Mouse (Mus musculus) liver, postnatal 0 days (tissue): ENCODE measurements at regions not wholly inside any gene's neighbourhood (a gene's known extent, or its start where the extent isn't known, plus 50 kb on each side); places are given as distances from the start of the nearest gene placed in this dataset.

Experiments
- ATAC-seq: fragments of 200-750 bp; cut with Nextera tagmentation; 2 replicates; pipeline ENCODE4 v1.8.0; 2017; ENCODE audit warnings: mild to moderate bottlenecking, moderate library complexity
- DNase-seq: peaks from one replicate; pipeline ENCODE4 v3.0.0-alpha.2; 2016
- H3K27ac ChIP-seq: fragments of 300-500 bp; sonication (generic); 2 replicates; pipeline ENCODE4 v1.5.1; 2014; ENCODE audit warnings: antibody characterized with exemption, moderate library complexity, mild to moderate bottlenecking, low read depth
- H3K27me3 ChIP-seq: fragments of 300-500 bp; sonication (generic); 2 replicates; pipeline ENCODE4 v1.6.1; 2014; ENCODE audit warnings: low read length, control low read depth, mixed read lengths; ENCODE audit not compliant: insufficient read depth
- H3K36me3 ChIP-seq: fragments of 300-500 bp; sonication (generic); replicated peaks from 2 replicates; pipeline ENCODE4 v1.6.1; 2014; ENCODE audit warnings: mild to moderate bottlenecking, control low read depth, low read length, moderate library complexity, mixed read lengths; ENCODE audit not compliant: insufficient read depth
- H3K4me1 ChIP-seq: fragments of 300-500 bp; sonication (generic); 2 replicates; pipeline ENCODE4 v1.6.1; 2014; ENCODE audit warnings: antibody characterized with exemption, mild to moderate bottlenecking, control low read depth; ENCODE audit not compliant: insufficient read depth
- H3K4me2 ChIP-seq: fragments of 300-500 bp; sonication (generic); 2 replicates; pipeline ENCODE4 v1.6.1; 2014; ENCODE audit warnings: low read depth, mild to moderate bottlenecking, low read length, moderate library complexity, mixed read lengths
- H3K4me3 ChIP-seq: fragments of 300-500 bp; sonication (generic); 2 replicates; pipeline ENCODE4 v1.5.1; 2014; ENCODE audit warnings: low read depth, low read length
- H3K9ac ChIP-seq: fragments of 300-500 bp; sonication (generic); replicated peaks from 2 replicates; pipeline ENCODE4 v1.6.1; 2014; ENCODE audit warnings: mild to moderate bottlenecking, moderate library complexity
- H3K9me3 ChIP-seq: fragments of 300-500 bp; sonication (generic); 2 replicates; pipeline ENCODE4 v1.6.1; 2016; ENCODE audit warnings: mild to moderate bottlenecking, control low read depth, low read length, mixed read lengths
- CTCF ChIP-seq: sonication (generic); IDR thresholded peaks from 2 replicates; pipeline ENCODE4 v1.5.1; 2016; ENCODE audit warnings: antibody characterized with exemption, low read depth
- EP300 ChIP-seq: IDR thresholded peaks from 2 replicates; pipeline ENCODE4 v1.6.1; 2016; ENCODE audit warnings: antibody characterized with exemption, low read depth, mild to moderate bottlenecking
- WGBS: fragments of 180-500 bp; shearing (Covaris S2); extraction: QIAGEN DNeasy Blood & Tissue Kit; methylation state at CpG from one replicate; pipeline ENCODE4 v1.1.7; 2014; ENCODE audit not compliant: insufficient replicate concordance; 5-methylcytosine and 5-hydroxymethylcytosine counted together

DNA sequence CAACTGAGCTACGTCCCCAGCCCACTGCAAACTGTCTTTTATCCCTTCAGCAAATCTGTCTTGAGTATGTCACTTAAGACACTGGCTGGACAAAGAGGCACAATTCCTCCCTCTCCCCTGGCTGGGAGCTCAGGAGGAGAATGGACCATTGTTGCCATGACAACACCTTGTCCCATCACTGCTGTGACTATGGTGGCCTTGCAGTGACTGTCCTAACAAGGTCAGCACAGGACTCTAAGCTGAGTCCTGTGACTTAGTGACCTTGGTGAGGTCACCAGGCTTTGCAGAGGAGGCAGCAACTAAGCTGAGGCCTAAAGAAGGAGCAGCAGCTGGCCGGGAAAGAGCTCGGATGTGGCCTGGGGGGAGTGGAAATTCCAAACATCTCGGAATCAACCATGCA lies 70.0 kb upstream of the Aldh1b1 start:
- Histone ChIP-seq H3K9ac (no peak overlapping the region), H3K4me2 (no peak overlapping the region), H3K4me3 (no peak overlapping the region), H3K27ac (no peak overlapping the region), H3K9me3 (no peaks in the 10 kb centered on the region), H3K4me1 (no peaks in the 10 kb centered on the region), H3K36me3 (no peaks in the 10 kb centered on the region), H3K27me3 (no peaks in the 10 kb centered on the region)
- DNase-seq (no peak), ATAC-seq (no peak)
- TF ChIP-seq EP300 = no peak
- no peak for TF ChIP-seq CTCF
- WGBS = 75% methylated on average over 4 of the region's 4 CpGs

DNA sequence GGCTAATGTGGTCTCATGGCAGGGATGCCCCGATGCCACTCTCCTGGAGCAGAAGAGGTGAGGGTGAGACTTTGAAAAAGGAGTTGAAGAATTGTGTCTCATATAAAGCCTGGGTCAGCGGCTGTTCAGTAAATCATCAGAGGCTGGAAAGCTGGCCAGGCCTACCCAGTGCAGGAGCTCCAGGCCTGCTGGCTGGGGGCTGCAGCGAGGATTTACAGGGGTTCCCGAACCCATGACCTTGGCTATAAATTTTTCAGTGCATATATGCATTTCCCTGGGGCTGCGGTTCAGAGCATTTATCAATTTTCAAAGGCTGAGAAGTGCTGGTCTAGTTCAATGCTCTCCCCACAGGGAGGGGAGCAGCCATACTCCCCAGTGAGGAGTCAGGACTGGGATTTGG lies 70.9 kb upstream of the Aldh1b1 start:
- no peak overlapping the region for H3K9ac ChIP-seq
- TF ChIP-seq CTCF (no peak), EP300 (no peak)
- no peaks in the 10 kb centered on the region for H3K27me3 ChIP-seq
- H3K4me1 ChIP-seq = no peaks in the 10 kb centered on the region
- no peak overlapping the region for H3K4me2 ChIP-seq
- H3K4me3 ChIP-seq = no peak overlapping the region
- no peak for ATAC-seq
- 85% methylated on average over 5 of the region's 5 CpGs for WGBS
- H3K9me3 ChIP-seq = no peaks in the 10 kb centered on the region
- DNase-seq = no peak
- H3K36me3 ChIP-seq = no peaks in the 10 kb centered on the region
- H3K27ac ChIP-seq = no peak overlapping the region

DNA sequence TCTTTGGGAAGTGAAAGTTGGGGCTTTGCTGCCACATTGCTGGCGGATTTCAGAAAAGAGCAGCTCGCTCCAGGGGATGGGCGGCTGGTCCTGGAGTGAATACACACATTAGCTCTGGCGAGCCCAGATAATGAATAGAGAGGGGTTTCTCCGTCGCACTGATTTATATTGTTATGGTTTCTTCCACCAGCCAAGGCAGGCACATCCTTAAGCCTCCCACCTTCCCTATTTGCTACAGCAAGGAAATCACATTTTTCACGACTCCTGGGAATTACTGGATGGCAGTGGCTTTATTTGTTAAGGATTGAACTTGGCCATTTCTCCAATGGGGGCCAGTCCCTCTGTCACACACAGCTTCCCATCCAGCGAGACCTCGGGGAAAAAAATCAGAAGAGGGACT lies 71.3 kb upstream of the Aldh1b1 start:
- Histone ChIP-seq H3K36me3 (no peaks in the 10 kb centered on the region), H3K9ac (no peak overlapping the region), H3K4me2 (no peak overlapping the region), H3K9me3 (no peaks in the 10 kb centered on the region), H3K4me1 (no peaks in the 10 kb centered on the region), H3K27me3 (no peaks in the 10 kb centered on the region), H3K27ac (no peak overlapping the region), H3K4me3 (no peak overlapping the region)
- 64% methylated on average over 9 of the region's 9 CpGs for WGBS
- no peak for TF ChIP-seq CTCF
- TF ChIP-seq EP300 = no peak
- no peak for ATAC-seq
- no peak for DNase-seq

DNA sequence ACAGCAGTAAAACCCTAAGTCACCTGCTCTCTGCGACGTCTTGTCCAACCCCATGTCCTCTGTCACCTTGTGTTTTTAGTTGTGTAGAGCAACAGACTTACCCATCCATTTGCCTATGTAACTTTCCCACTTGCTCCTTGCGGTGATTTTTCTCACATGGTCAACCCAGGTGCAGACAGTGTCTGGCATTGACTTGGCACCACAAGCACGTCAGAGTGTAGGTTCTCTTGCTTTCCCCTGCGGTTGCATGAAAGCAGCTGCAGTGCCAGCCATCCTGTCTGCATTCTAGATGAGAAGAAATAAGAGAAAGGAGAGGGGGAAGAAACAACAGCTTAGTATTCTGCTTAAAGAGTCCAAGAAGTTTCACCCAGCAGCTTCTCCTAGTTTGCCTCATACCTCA lies 72.0 kb upstream of the Aldh1b1 start:
- no peak overlapping the region for H3K4me3 ChIP-seq
- DNase-seq (no peak), ATAC-seq (no peak)
- H3K4me1 ChIP-seq = no peaks in the 10 kb centered on the region
- no peak overlapping the region for H3K4me2 ChIP-seq
- no peaks in the 10 kb centered on the region for H3K9me3 ChIP-seq
- no peak overlapping the region for H3K9ac ChIP-seq
- H3K36me3 ChIP-seq = no peaks in the 10 kb centered on the region
- no peaks in the 10 kb centered on the region for H3K27me3 ChIP-seq
- TF ChIP-seq CTCF (no peak), EP300 (no peak)
- WGBS = 79% methylated on average over 5 of the region's 5 CpGs
- H3K27ac ChIP-seq = no peak overlapping the region

GRCm38 (mm10) chr4:45725055-45725910 lies 73.5 kb upstream of the Aldh1b1 start:
- Histone ChIP-seq H3K9ac (no peak overlapping the region), H3K9me3 (no peaks in the 10 kb centered on the region), H3K27me3 (no peaks in the 10 kb centered on the region), H3K4me3 (no peak overlapping the region), H3K4me1 (no peaks in the 10 kb centered on the region), H3K4me2 (no peak overlapping the region), H3K36me3 (no peaks in the 10 kb centered on the region), H3K27ac (no peak overlapping the region)
- no peak for TF ChIP-seq CTCF
- no peak for TF ChIP-seq EP300
- ATAC-seq = no peak
- no peak for DNase-seq
- 75% methylated on average over 16 of the region's 16 CpGs for WGBS

- no peak overlapping the region for H3K4me3 ChIP-seq
- TF ChIP-seq CTCF (no peak), EP300 (no peak)
- H3K4me2 ChIP-seq = no peak overlapping the region
- no peak overlapping the region for H3K9ac ChIP-seq
- H3K36me3 ChIP-seq = no peaks in the 10 kb centered on the region
- H3K9me3 ChIP-seq = no peaks in the 10 kb centered on the region
- 66% methylated on average over 5 of the region's 5 CpGs for WGBS
- ATAC-seq (no peak), DNase-seq (no peak)
- no peaks in the 10 kb centered on the region for H3K27me3 ChIP-seq
- H3K27ac ChIP-seq = no peak overlapping the region
- H3K4me1 ChIP-seq = no peaks in the 10 kb centered on the region
Observed at GRCm38 (mm10) chr4:45720352-45720751, 78.5 kb upstream of the Aldh1b1 start.
